Mouse (Mus musculus) thymus, postnatal 14 days (tissue): ENCODE data around the gene Tnfsf13b.

ENCODE experiments used
- DNase-seq: peaks from one replicate; pipeline ENCODE4 v3.0.0; 2021

Tnfsf13b gene

DNA sequence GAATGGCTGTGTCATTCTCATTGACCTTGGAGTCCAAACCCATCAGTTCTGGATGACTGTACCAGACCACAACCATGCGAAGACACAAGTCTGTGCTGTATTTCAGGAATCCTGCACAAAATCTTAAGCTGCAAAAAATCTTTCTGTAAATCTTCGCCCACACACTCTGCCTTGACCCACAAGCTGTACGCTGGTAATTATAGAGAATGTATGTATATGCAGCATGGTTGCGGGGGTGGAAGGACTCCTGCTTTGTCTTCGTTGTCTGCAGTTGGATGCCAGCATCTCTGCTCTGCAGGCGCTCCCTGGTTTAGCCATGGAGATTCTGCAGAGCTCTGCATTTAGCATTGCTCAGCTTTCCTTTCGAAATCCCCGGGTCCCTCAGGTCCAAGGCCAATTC, 42.9 kb downstream of the Tnfsf13b start:
- DNase-seq = no peak

DNA sequence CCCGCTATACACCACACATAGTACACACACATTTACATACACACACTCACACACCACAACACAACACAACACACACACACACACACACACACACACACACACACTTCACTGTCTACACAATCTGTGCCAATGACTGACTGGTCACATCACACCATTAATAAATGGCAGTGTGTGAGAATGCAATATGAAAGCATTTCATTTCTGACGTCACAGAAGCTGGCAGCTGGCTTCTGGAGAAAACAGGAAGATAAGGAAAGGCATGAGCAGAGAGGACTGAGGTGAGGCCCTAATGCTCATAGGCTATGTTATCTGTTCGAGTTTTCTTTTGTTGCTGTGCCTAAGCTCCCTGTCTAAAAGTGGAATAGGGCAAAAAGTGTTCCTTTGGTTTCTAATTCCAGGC, 45.3 kb downstream of the Tnfsf13b start:
- no peak for DNase-seq

DNA sequence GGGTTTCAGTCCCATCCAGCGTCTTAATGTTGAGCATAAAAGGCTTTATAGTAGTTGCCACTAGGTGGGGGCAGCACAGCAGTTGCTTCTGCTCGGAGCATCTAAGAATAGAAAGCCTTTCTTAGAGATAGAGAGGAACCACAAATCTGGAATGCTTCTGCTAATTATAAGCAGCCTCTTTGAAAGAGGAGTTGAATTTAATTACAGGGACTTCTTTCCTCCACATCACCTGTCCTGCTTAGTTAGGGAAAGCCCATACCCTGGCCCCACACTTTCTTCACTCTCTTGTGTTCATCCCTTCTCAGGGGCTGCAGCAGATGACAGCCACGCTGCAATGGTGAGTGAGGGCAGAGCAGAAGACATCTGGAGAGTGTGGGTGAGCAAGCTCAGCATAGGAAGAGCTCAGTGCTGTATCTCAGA, 47.3 kb downstream of the Tnfsf13b start:
- peak; percentile 5 for DNase-seq

DNA sequence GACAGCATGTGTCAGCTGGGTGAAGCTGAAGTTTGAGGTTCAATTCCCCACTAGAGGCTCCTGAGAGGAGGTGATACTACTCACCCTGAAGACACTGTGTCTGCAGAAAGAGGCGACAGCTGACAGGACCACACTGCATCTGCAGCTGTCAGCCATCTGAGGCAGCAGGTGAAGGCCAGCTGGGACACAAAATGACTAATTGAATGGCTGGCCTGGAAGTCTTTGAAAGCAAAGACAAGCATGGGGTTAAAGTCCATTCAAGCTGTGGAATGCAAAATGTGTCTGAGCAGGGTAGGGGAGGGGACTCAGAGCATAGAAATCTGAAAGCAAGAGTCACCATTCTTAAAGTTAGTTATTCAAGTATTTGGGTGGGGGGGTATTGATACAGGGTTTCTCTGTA, 54.7 kb downstream of the Tnfsf13b start:
- DNase-seq = no peak

DNA sequence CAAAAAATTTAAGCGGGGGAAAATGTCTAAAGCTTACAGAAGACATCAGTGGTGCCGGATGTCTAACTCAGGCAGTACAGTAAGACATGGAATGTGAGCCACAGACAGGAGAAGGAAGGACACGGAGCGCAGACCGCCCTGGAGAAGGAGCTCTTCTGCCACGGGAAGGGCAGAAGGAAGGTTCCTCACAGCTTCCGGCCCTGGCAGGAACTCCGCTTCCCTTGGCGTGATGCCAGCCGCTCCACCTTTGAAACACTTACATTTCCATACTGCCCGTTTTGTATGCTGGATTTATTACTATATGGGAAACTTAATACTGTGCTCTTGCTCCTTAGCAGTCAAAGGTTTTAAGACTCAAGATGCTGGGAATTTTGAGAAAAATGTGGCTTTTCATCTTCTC, 60.6 kb downstream of the Tnfsf13b start:
- no peak for DNase-seq

DNA sequence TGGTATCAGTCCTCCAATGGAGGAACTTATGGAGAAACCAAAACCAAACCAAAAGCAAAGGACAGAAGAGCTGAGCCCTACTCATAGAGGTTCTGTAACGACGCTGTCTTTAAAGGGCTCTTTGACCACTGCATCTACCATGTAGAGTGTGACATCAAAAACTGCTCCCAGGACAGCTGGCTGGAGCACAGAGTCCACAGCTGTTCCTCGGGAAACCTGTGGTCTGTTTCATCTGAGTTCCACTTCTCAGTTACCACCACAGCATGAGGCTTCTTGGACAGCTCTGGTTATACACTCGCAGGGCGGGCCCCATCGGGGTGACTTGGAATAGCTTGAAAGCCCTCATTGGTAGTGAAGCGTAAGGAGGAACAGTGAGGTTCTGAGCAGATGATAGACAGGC, 61.5 kb downstream of the Tnfsf13b start:
- no peak for DNase-seq

DNA sequence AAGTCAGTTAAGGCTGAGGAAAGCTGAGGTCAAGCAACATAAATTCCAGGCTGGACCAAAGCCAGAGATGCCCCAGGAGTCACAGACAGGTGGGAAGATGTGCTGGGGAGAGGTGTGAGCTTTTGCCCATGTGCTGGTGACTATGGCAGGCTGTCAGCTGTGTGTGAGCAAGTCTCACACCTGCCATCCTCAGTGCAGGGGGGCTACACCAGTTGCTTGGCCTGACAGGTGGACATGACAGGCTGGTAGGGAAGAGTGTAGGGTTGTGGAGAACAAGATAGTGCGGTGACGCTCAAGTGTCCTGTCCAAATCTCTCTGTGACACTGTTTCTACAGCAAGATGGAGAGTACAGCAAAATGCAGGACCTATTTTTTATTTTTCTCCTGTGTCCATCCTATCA, 66.1 kb downstream of the Tnfsf13b start:
- DNase-seq = no peak
